Mouse (Mus musculus): ENCODE data around the gene Xrra1. TPM values are rescaled to one million over a fixed set of nuclear protein-coding genes. Genes with fewer than 3 reads are reported as not detected.

The Xrra1 gene
- polyA plus RNA-seq, 1 experiment from 2014 or later: 0.31 TPM

DNA sequence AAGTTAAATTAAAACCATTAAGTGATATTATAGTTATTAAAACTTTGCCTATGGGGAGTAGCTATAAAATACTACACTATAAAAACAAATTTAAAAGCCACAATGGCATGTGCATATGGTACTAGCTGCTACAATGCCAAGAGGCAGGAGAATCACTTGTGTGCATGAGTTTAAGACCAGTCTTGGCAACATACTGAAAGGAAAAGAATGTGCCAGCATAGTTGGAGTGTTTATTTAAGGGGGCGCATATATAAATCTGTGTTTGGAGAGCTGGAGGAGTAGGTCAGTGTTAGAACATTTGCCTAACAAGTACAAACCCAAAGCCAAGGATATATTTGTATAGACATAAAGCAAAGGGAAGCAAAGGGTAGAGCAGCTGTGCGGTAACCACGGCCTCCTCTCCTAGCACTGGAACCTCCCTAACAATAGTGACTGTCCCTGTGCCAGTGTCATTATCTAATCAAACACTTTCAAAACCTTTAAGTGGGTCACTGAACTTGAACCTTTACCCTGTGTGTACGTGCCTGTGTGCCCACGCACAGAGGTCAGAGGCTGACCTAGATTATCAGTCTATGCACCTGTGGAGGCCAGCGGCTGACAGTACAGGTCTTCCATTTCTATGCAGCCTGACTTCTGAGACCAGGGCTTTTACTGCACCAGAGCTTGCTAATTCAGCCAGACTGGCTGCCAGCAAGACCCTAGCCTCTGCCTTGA, 21.4 kb upstream of the Xrra1 start:
- Histone ChIP-seq H3K36me3 (ENCODE audit: control insufficient read depth, insufficient read depth, low read length) (peaks cover 12% of the 10 kb centered on the region; the same call in 1 of the 2 replicates), H3K4me1 (ENCODE audit: control insufficient read depth, insufficient read depth, low read length) (peaks cover 11% of the 10 kb centered on the region), H3K27me3 (ENCODE audit: control insufficient read depth, insufficient read depth, low read length) (no peaks in the 10 kb centered on the region), H3K4me3 (replicated peaks; ENCODE audit: low read length) (no peak overlapping the region), H3K27ac (ENCODE audit: low read length) (peak overlapping the region; percentile 69), H3K9me3 (replicated peaks; ENCODE audit: control insufficient read depth, low read length) (no peaks in the 10 kb centered on the region), H3K4me2 (ENCODE audit: low read depth, low read length) (no peak overlapping the region), H3K9ac (ENCODE audit: low read length) (no peak overlapping the region)
- ATAC-seq (ENCODE audit: insufficient read depth, low FRiP score): peak; percentile 47; the same call in 1 of the 2 replicates
- 47% methylated on average over 6 of the region's 6 CpGs for WGBS

GRCm38 (mm10) chr7:99838241-99838640, 20.7 kb upstream of the Xrra1 start:
- no peak overlapping the region for H3K4me3 ChIP-seq (replicated peaks; ENCODE audit: low read length)
- 66% methylated on average over 3 of the region's 3 CpGs for WGBS
- H3K9ac ChIP-seq (ENCODE audit: low read length): no peak overlapping the region
- ATAC-seq (ENCODE audit: insufficient read depth, low FRiP score): no peak
- peaks cover 12% of the 10 kb centered on the region; the same call in 1 of the 2 replicates for H3K36me3 ChIP-seq (ENCODE audit: control insufficient read depth, insufficient read depth, low read length)
- peaks cover 11% of the 10 kb centered on the region for H3K4me1 ChIP-seq (ENCODE audit: control insufficient read depth, insufficient read depth, low read length)
- no peak overlapping the region for H3K4me2 ChIP-seq (ENCODE audit: low read depth, low read length)
- H3K27me3 ChIP-seq (ENCODE audit: control insufficient read depth, insufficient read depth, low read length): no peaks in the 10 kb centered on the region
- H3K27ac ChIP-seq (ENCODE audit: low read length): peak overlapping the region; percentile 69
- no peaks in the 10 kb centered on the region for H3K9me3 ChIP-seq (replicated peaks; ENCODE audit: control insufficient read depth, low read length)

DNA sequence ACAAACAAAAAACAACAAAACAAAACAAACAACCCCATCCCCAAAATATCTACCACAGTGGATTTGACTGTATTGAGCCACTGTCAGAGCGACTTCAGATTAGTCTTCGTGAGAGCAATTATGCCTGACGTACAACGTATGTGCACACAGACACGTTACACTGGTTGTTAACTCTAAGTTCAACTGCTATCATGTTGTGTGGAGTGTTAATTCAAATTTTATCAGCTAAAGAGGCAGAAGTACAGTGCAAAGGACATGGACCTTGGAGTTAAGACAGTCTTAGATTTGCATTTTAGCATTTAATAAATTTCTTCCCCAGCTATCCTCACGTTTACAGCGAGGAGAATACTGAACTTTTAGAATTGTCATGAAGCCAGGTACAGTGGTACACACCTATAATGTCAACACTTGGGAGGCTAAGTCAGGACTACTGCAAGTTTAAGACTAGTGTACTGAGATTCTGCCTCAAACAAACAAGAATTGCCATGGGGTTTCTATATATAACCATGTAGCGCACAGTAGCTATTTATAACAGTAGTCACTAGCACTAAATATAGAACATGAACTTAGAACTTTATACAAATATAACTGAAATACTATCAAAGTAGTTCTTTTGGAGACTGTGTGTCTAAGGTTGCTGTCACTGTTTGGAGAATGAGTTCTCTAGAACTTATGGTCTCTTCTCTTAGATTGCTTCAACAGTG, 13.2 kb upstream of the Xrra1 start:
- WGBS: 88% methylated on average over 8 of the region's 8 CpGs
- H3K27ac ChIP-seq (ENCODE audit: low read length): no peak overlapping the region
- no peak overlapping the region for H3K4me2 ChIP-seq (ENCODE audit: low read depth, low read length)
- no peaks in the 10 kb centered on the region for H3K9me3 ChIP-seq (replicated peaks; ENCODE audit: control insufficient read depth, low read length)
- no peak for ATAC-seq (ENCODE audit: insufficient read depth, low FRiP score)
- no peak overlapping the region for H3K4me3 ChIP-seq (replicated peaks; ENCODE audit: low read length)
- no peak overlapping the region for H3K9ac ChIP-seq (ENCODE audit: low read length)
- H3K36me3 ChIP-seq (ENCODE audit: control insufficient read depth, insufficient read depth, low read length): peaks cover 9% of the 10 kb centered on the region; the same call in 1 of the 2 replicates
- no peaks in the 10 kb centered on the region for H3K4me1 ChIP-seq (ENCODE audit: control insufficient read depth, insufficient read depth, low read length)
- no peaks in the 10 kb centered on the region for H3K27me3 ChIP-seq (ENCODE audit: control insufficient read depth, insufficient read depth, low read length)

- 93% methylated on average over 5 of the region's 5 CpGs for WGBS
- no peaks in the 10 kb centered on the region for H3K4me1 ChIP-seq (ENCODE audit: control insufficient read depth, insufficient read depth, low read length)
- no peak overlapping the region for H3K9ac ChIP-seq (ENCODE audit: low read length)
- H3K4me2 ChIP-seq (ENCODE audit: low read depth, low read length): no peak overlapping the region
- H3K27ac ChIP-seq (ENCODE audit: low read length): no peak overlapping the region
- no peaks in the 10 kb centered on the region for H3K9me3 ChIP-seq (replicated peaks; ENCODE audit: control insufficient read depth, low read length)
- ATAC-seq (ENCODE audit: insufficient read depth, low FRiP score): no peak
- no peaks in the 10 kb centered on the region for H3K27me3 ChIP-seq (ENCODE audit: control insufficient read depth, insufficient read depth, low read length)
- H3K36me3 ChIP-seq (ENCODE audit: control insufficient read depth, insufficient read depth, low read length): peaks cover 7% of the 10 kb centered on the region; the same call in 1 of the 2 replicates
- no peak overlapping the region for H3K4me3 ChIP-seq (replicated peaks; ENCODE audit: low read length)
Observed at GRCm38 (mm10) chr7:99850534-99850933, 8.4 kb upstream of the Xrra1 start.

DNA sequence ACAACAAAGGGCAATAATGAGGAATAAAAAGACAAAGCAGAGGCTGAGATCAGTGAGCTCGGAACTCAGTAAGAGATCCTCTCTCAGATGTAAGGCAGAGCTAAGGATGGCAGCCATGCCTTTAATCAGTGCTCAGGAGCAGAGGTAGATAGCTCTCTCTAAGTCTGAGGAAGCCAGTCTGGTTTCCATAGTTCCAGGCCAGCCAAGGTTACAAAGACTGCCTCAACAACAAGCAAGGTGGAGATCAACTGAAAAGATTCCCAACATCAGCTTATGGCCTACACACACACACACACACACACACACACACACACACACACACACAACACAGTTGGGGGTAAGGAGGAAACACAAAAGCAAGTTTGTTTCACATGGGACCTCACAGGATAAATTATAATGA, 7.8 kb upstream of the Xrra1 start:
- Histone ChIP-seq H3K4me2 (ENCODE audit: low read depth, low read length) (no peak overlapping the region), H3K4me1 (ENCODE audit: control insufficient read depth, insufficient read depth, low read length) (peaks cover under 1% of the 10 kb centered on the region; the same call in 1 of the 2 replicates), H3K27me3 (ENCODE audit: control insufficient read depth, insufficient read depth, low read length) (no peaks in the 10 kb centered on the region), H3K27ac (ENCODE audit: low read length) (no peak overlapping the region), H3K9me3 (replicated peaks; ENCODE audit: control insufficient read depth, low read length) (no peaks in the 10 kb centered on the region), H3K4me3 (replicated peaks; ENCODE audit: low read length) (no peak overlapping the region), H3K36me3 (ENCODE audit: control insufficient read depth, insufficient read depth, low read length) (peaks cover 7% of the 10 kb centered on the region; the same call in 1 of the 2 replicates), H3K9ac (ENCODE audit: low read length) (no peak overlapping the region)
- WGBS: 78% methylated on average over 1 of the region's 1 CpGs
- no peak for ATAC-seq (ENCODE audit: insufficient read depth, low FRiP score)

- Histone ChIP-seq H3K9me3 (replicated peaks; ENCODE audit: control insufficient read depth, low read length) (no peaks in the 10 kb centered on the region), H3K4me2 (ENCODE audit: low read depth, low read length) (no peak overlapping the region), H3K36me3 (ENCODE audit: control insufficient read depth, insufficient read depth, low read length) (peaks cover 7% of the 10 kb centered on the region; the same call in 1 of the 2 replicates), H3K4me1 (ENCODE audit: control insufficient read depth, insufficient read depth, low read length) (peaks cover 6% of the 10 kb centered on the region; the same call in 1 of the 2 replicates), H3K27ac (ENCODE audit: low read length) (no peak overlapping the region), H3K9ac (ENCODE audit: low read length) (no peak overlapping the region), H3K4me3 (replicated peaks; ENCODE audit: low read length) (no peak overlapping the region), H3K27me3 (ENCODE audit: control insufficient read depth, insufficient read depth, low read length) (no peaks in the 10 kb centered on the region)
- WGBS: 87% methylated on average over 6 of the region's 6 CpGs
- ATAC-seq (ENCODE audit: insufficient read depth, low FRiP score): no peak
Observed at GRCm38 (mm10) chr7:99851618-99852017, 7.3 kb upstream of the Xrra1 start.

- H3K36me3 ChIP-seq (ENCODE audit: control insufficient read depth, insufficient read depth, low read length): 0 out of 2 replicates have a peak, but pooled peaks cover under 1% of the 10 kb centered on the region
- 80% methylated on average over 7 of the region's 7 CpGs for whole genome bisulfite sequencing
- no peak overlapping the region for H3K4me3 ChIP-seq (replicated peaks; ENCODE audit: low read length)
- no peaks in the 10 kb centered on the region for H3K9me3 ChIP-seq (replicated peaks; ENCODE audit: control insufficient read depth, low read length)
- H3K27me3 ChIP-seq (ENCODE audit: control insufficient read depth, insufficient read depth, low read length): no peaks in the 10 kb centered on the region
- no peak for ATAC-seq (ENCODE audit: insufficient read depth, low FRiP score)
- no peak overlapping the region for H3K4me2 ChIP-seq (ENCODE audit: low read depth, low read length)
- H3K9ac ChIP-seq (ENCODE audit: low read length): no peak overlapping the region
- peaks cover 16% of the 10 kb centered on the region for H3K4me1 ChIP-seq (ENCODE audit: control insufficient read depth, insufficient read depth, low read length)
- no peak overlapping the region for H3K27ac ChIP-seq (ENCODE audit: low read length)
Observed at GRCm38 (mm10) chr7:99853350-99853749, 5.6 kb upstream of the Xrra1 start.

- Histone ChIP-seq H3K4me2 (ENCODE audit: low read depth, low read length) (no peak overlapping the region), H3K36me3 (ENCODE audit: control insufficient read depth, insufficient read depth, low read length) (no peaks in the 10 kb centered on the region), H3K9ac (ENCODE audit: low read length) (no peak overlapping the region), H3K4me3 (replicated peaks; ENCODE audit: low read length) (no peak overlapping the region), H3K27me3 (ENCODE audit: control insufficient read depth, insufficient read depth, low read length) (no peaks in the 10 kb centered on the region), H3K27ac (ENCODE audit: low read length) (no peak overlapping the region), H3K9me3 (replicated peaks; ENCODE audit: control insufficient read depth, low read length) (no peaks in the 10 kb centered on the region), H3K4me1 (ENCODE audit: control insufficient read depth, insufficient read depth, low read length) (peaks cover 16% of the 10 kb centered on the region)
- ATAC-seq (ENCODE audit: insufficient read depth, low FRiP score): no peak
- WGBS: 82% methylated on average over 4 of the region's 4 CpGs
Observed at GRCm38 (mm10) chr7:99854311-99854710, 4.6 kb upstream of the Xrra1 start.

DNA sequence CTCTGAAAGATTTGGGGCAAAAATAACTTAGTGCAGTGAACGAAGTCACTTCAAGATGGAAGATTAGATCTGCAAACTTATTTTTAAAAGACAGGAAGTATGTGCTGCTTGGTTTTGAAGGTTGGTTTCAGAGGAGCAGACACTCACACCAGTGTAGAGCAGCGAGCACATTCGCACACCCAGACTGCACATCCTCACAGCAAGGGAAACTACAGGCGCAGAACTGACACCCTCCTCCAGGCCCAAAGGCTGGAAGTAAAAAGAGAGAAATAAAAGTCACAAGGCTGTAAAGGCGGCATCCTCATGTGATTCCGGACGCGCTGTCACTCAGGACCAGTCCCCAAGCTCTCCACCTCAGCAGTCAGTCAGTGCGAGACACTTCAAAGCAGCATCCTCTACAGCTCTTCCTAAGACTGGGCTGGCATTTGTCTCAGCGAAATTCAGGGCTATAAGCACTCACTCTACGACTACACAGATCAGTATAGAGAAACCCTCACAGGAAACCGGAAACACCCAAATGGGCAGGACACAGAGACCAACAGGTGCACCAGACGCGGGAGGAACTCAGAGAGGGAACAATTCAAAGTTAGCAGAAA, 2.6 kb upstream of the Xrra1 start:
- no peak for ATAC-seq (ENCODE audit: insufficient read depth, low FRiP score)
- Histone ChIP-seq H3K4me2 (ENCODE audit: low read depth, low read length) (no peak overlapping the region), H3K36me3 (ENCODE audit: control insufficient read depth, insufficient read depth, low read length) (no peaks in the 10 kb centered on the region), H3K9me3 (replicated peaks; ENCODE audit: control insufficient read depth, low read length) (no peaks in the 10 kb centered on the region), H3K9ac (ENCODE audit: low read length) (no peak overlapping the region), H3K27ac (ENCODE audit: low read length) (no peak overlapping the region), H3K4me1 (ENCODE audit: control insufficient read depth, insufficient read depth, low read length) (peaks cover 16% of the 10 kb centered on the region), H3K27me3 (ENCODE audit: control insufficient read depth, insufficient read depth, low read length) (no peaks in the 10 kb centered on the region), H3K4me3 (replicated peaks; ENCODE audit: low read length) (no peak overlapping the region)
- WGBS: 86% methylated on average over 14 of the region's 14 CpGs
